8 mouse cellular contexts compared by ENCODE assay signal in the genomic region with DNA sequence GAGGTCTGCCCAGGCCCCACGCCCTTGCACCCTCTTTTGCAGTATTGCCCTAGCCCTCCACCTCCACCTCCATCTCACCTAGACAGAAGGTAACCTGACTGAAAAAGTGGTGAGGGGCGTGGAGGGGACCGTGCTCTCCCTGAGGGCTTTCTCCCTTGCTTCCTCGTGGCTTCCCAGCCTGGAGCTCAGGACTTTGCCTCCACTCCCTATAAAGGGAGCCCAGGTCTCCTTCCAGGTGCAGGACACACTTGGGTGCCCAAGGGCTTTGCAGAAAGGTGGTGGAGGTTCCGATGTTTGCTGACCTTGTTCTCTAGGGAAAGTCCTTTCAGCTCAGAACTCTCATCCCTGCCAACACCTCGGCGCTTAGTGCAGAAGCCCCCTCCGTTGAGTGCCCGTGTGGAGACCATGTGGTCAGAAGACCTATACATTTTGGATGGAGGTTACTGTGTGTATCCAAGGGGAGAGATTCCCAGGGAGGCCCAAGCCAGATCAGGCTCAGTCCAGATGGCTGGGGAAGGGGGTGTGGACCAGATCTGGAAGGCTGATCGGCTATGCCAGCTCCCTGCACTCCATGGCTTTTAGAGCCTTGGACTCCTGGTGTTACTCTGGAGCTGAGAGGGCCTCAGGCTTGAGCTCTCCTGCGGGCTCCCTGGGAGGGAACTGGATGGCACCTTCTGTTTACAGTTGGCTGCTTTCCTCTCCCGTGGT. TPM values are rescaled to one million over a fixed set of nuclear protein-coding genes. Genes with fewer than 3 reads are reported as not detected.
A peak's percentile ranks its signal among the peaks of the same experiment; 100 is the strongest.
DNase-seq lines count a peak whose midpoint lies in the region; ATAC-seq and TF ChIP-seq lines count a peak whose summit lies in the region.

No protein-coding gene starts in this region.

- H3K4me1 ChIP-seq in E14TG2a.4 (replicated peaks; ENCODE audit: low read depth, low read length) = peaks cover 99% of the 10 kb centered on the region
- peaks cover 85% of the 10 kb centered on the region for H3K4me1 ChIP-seq in forebrain, embryonic 16.5 days (replicated peaks; ENCODE audit: control insufficient read depth, insufficient read depth, low read length)
- peaks cover 90% of the 10 kb centered on the region for H3K4me1 ChIP-seq in limb, embryonic 11.5 days (ENCODE audit: control insufficient read depth, insufficient read depth, low read length)
- H3K4me1 ChIP-seq in stomach, embryonic 16.5 days (ENCODE audit: control insufficient read depth, insufficient read depth, low read length) = peaks cover 90% of the 10 kb centered on the region

- peaks cover 46% of the 10 kb centered on the region for H3K27me3 ChIP-seq in E14TG2a.4 (ENCODE audit: insufficient read depth, low read length)
- H3K27me3 ChIP-seq in forebrain, embryonic 16.5 days (replicated peaks; ENCODE audit: control insufficient read depth, insufficient read depth, low read length) = no peaks in the 10 kb centered on the region; the same call in 1 of the 2 replicates
- H3K27me3 ChIP-seq in limb, embryonic 11.5 days (ENCODE audit: control insufficient read depth, insufficient read depth, low read length) = no peaks in the 10 kb centered on the region
- no peaks in the 10 kb centered on the region for H3K27me3 ChIP-seq in stomach, embryonic 16.5 days (ENCODE audit: control insufficient read depth, insufficient read depth, low read length)

- no peaks in the 10 kb centered on the region for H3K9me3 ChIP-seq in E14TG2a.4 (ENCODE audit: low read length)
- no peaks in the 10 kb centered on the region for H3K9me3 ChIP-seq in forebrain, embryonic 16.5 days (ENCODE audit: control insufficient read depth, low read length)
- H3K9me3 ChIP-seq in limb, embryonic 11.5 days (ENCODE audit: control insufficient read depth, low read length) = no peaks in the 10 kb centered on the region
- H3K9me3 ChIP-seq in stomach, embryonic 16.5 days (replicated peaks; ENCODE audit: control insufficient read depth, low read length) = no peaks in the 10 kb centered on the region

- peak overlapping the region; percentile 74 for H3K4me2 ChIP-seq in forebrain, embryonic 16.5 days (ENCODE audit: low read length)
- H3K4me2 ChIP-seq in limb, embryonic 11.5 days (ENCODE audit: low read depth, severe bottlenecking) = peak overlapping the region; percentile 95
- peak overlapping the region; percentile 72 for H3K4me2 ChIP-seq in stomach, embryonic 16.5 days (ENCODE audit: low read depth, low read length)

- peak overlapping the region; percentile 75 for H3K9ac ChIP-seq in forebrain, embryonic 16.5 days (replicated peaks; ENCODE audit: low read depth, low read length)
- H3K9ac ChIP-seq in limb, embryonic 11.5 days (ENCODE audit: low read length) = peak overlapping the region; percentile 82
- H3K9ac ChIP-seq in stomach, embryonic 16.5 days (ENCODE audit: low read length) = peak overlapping the region; percentile 80

- ATAC-seq in forebrain, embryonic 16.5 days = no peak
- no peak for ATAC-seq in limb, embryonic 11.5 days (ENCODE audit: insufficient number of reproducible peaks, low FRiP score, low TSS enrichment, low read depth)
- ATAC-seq in stomach, embryonic 16.5 days (ENCODE audit: insufficient read depth, low FRiP score) = no peak

- WGBS in forebrain, embryonic 16.5 days = 14% methylated on average over 12 of the region's 12 CpGs
- 7% methylated on average over 12 of the region's 12 CpGs for WGBS in limb, embryonic 11.5 days
- WGBS in stomach, embryonic 16.5 days = 12% methylated on average over 12 of the region's 12 CpGs

- TF ChIP-seq CTCF in E14TG2a.4 (conservative IDR thresholded peaks at IDR 0.05; ENCODE audit: low read length) = no peak

- H3K27ac ChIP-seq in forebrain, embryonic 16.5 days (ENCODE audit: low read length) = no peak overlapping the region
- peak overlapping the region; percentile 62; the same call in 1 of the 2 replicates for H3K27ac ChIP-seq in limb, embryonic 11.5 days (replicated peaks; ENCODE audit: low read depth, low read length)
- H3K27ac ChIP-seq in stomach, embryonic 16.5 days (ENCODE audit: low read length) = peak overlapping the region; percentile 90

- peak overlapping the region; percentile 71 for H3K4me3 ChIP-seq in E14TG2a.4 (replicated peaks; ENCODE audit: low read length)
- H3K4me3 ChIP-seq in forebrain, embryonic 16.5 days (replicated peaks; ENCODE audit: low read length) = peak overlapping the region; percentile 69
- H3K4me3 ChIP-seq in limb, embryonic 11.5 days (ENCODE audit: low read depth, low read length) = peak overlapping the region; percentile 70
- H3K4me3 ChIP-seq in stomach, embryonic 16.5 days (replicated peaks; ENCODE audit: low read length) = peak overlapping the region; percentile 62

- peaks cover 9% of the 10 kb centered on the region for H3K36me3 ChIP-seq in E14TG2a.4 (ENCODE audit: insufficient read depth, low read length)
- H3K36me3 ChIP-seq in forebrain, embryonic 16.5 days (ENCODE audit: control insufficient read depth, insufficient read depth) = no peaks in the 10 kb centered on the region
- H3K36me3 ChIP-seq in limb, embryonic 11.5 days (ENCODE audit: control insufficient read depth, insufficient read depth, low read length) = no peaks in the 10 kb centered on the region
- no peaks in the 10 kb centered on the region for H3K36me3 ChIP-seq in stomach, embryonic 16.5 days (ENCODE audit: control insufficient read depth, insufficient read depth, low read length)

- DNase-seq in adrenal gland, postnatal 10 days = peak; percentile 22
- DNase-seq in adrenal gland, adult 18-20 months (ENCODE audit: low spot score in 2 of 2) = no peak
- DNase-seq in limb, embryonic 11.5 days (ENCODE audit: low spot score) = no peak
- DNase-seq in yolk sac, embryonic 10.5 days (ENCODE audit: low spot score) = no peak
- no peak for DNase-seq in right cerebral cortex, adult 18-20 months

RNA-seq across cellular contexts. Expression of gene Rara, which starts 0.7 kb away (rescaled TPM):
- total RNA-seq in adrenal gland, postnatal 10 days (2021) = 10 to 100 TPM; 26.2 to 34.7 TPM
- total RNA-seq in adrenal gland, adult 18-20 months (2021) = 10 to 100 TPM; 16.2 to 16.7 TPM
- polyA plus RNA-seq in forebrain, embryonic 16.5 days (2015; fragmentation: Nextera tagmentation; extraction: Ambion mirVana) = 9.5 and 10.6 TPM in 2 replicates
- polyA plus RNA-seq in limb, embryonic 11.5 days (2014; fragmentation: Nextera tagmentation; extraction: Ambion mirVana) = 46.7 and 48.7 TPM in 2 replicates
- 28.8 and 30.1 TPM in 2 replicates for polyA plus RNA-seq in stomach, embryonic 16.5 days (2015; fragmentation: Nextera tagmentation; extraction: Ambion mirVana)

RNA-seq across cellular contexts. Expression of gene Cdc6, which starts 20.7 kb away (rescaled TPM):
- 1 to 10 TPM; 3.8 to 6.5 TPM for total RNA-seq in adrenal gland, postnatal 10 days (2021)
- under 1 TPM; 0.32 to 0.43 TPM for total RNA-seq in adrenal gland, adult 18-20 months (2021)
- 10.3 and 10.9 TPM in 2 replicates for polyA plus RNA-seq in forebrain, embryonic 16.5 days (2015; fragmentation: Nextera tagmentation; extraction: Ambion mirVana)
- 58.7 and 63.4 TPM in 2 replicates for polyA plus RNA-seq in limb, embryonic 11.5 days (2014; fragmentation: Nextera tagmentation; extraction: Ambion mirVana)
- 26.9 and 28.1 TPM in 2 replicates for polyA plus RNA-seq in stomach, embryonic 16.5 days (2015; fragmentation: Nextera tagmentation; extraction: Ambion mirVana)

RNA-seq across cellular contexts. Expression of gene Gjd3, which starts 54.5 kb away (rescaled TPM):
- under 1 TPM; 0.45 to 0.73 TPM for total RNA-seq in adrenal gland, postnatal 10 days (2021)
- not detected for total RNA-seq in adrenal gland, adult 18-20 months (2021)
- 0.51 and 1.0 TPM in 2 replicates for polyA plus RNA-seq in forebrain, embryonic 16.5 days (2015; fragmentation: Nextera tagmentation; extraction: Ambion mirVana)
- 0.40 TPM in 1 of 2 replicates, not detected in the other for polyA plus RNA-seq in limb, embryonic 11.5 days (2014; fragmentation: Nextera tagmentation; extraction: Ambion mirVana)
- 0.44 TPM in 1 of 2 replicates, not detected in the other for polyA plus RNA-seq in stomach, embryonic 16.5 days (2015; fragmentation: Nextera tagmentation; extraction: Ambion mirVana)
